Mouse (Mus musculus) E14TG2a.4 (cell line): ENCODE results near the gene Nkpd1.
A peak's percentile ranks its signal among the peaks of the same experiment; 100 is the strongest.

Experiments
- CTCF ChIP-seq: conservative IDR thresholded peaks from 2 replicates; pipeline ENCODE4 v1.5.1; 2014; ENCODE audit warnings: low read length
- NANOG ChIP-seq: IDR thresholded peaks from 2 replicates; pipeline ENCODE4 v1.6.1; 2014; ENCODE audit warnings: borderline replicate concordance, low read length, mixed read lengths
- POU5F1 ChIP-seq: IDR thresholded peaks from 2 replicates; pipeline ENCODE4 v1.6.1; 2014; ENCODE audit warnings: low read length, borderline replicate concordance

DNA sequence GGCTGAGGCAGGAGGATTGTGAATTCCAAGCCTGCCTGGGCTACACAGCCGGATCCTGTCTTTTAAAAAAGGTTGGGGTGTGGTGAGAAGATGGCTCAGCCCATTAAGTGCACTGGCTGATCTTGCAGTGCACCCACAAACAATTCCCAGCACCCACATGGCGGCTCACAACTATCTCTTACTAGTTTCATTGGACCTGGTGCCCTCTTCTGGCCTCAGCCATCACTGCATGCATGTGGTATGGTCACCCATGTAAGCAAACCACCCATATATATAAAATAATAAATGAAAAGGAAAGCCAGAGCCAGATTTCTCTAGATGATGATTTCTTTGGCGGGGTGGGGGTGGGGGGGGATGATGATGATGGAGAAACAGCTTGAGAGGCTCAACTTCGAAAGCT, 46.8 kb downstream of the Nkpd1 start:
- TF ChIP-seq CTCF (peak; percentile 43), POU5F1 (no peak), NANOG (no peak)
